Mouse (Mus musculus) thymus, postnatal 36 days (tissue): ENCODE data around the gene Hoxc13.

ENCODE experiments used
- DNase-seq, 2 experiments: peaks; one replicate each; pipeline ENCODE4 v3.0.0; 2022; ENCODE audit warnings: mixed read lengths in 2 of 2

Gene Hoxc13

DNA sequence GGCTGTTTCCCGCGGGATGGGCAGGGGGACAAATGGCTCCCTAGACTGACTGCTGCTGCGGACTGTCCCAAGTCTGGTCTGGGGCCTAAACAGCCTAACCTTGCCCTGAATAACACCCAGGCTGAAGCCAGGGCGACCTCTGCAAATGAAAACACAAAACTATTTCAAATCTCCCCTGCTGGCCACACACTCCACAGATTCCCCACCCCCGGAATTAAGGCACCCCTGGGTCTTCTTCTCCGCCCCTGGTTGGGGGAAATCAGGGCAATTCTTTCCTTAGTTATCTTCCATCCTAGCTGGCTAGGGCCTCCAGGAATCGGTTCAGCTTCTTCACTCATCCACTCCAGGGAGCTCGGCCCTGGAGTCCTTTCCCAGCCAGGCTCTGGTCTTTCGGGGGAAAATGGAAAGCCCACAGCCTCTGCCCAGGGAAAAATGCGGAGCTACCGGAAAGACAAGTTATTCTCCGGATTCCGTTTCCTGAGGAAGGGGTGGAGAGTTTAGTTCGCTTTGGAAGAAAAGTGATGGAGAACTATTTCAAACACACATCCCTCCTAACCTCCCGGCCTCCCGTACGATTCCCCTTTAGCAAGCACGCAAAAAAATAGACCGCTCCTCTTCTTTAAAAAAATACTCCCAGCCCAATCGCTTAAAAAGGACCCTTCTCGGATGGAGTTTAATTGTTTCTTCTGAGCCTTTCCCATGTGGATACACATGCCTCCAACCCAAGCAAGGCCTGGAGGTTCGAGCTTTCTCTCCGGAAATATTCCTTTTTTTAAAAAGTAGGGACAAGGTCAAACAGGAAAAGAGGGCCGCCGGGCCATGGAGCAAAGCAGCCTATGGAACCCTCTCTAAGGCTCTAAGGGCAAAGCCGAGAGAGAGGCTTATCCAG, 44.3 kb downstream of the Hoxc13 start:
- no peak for DNase-seq

DNA sequence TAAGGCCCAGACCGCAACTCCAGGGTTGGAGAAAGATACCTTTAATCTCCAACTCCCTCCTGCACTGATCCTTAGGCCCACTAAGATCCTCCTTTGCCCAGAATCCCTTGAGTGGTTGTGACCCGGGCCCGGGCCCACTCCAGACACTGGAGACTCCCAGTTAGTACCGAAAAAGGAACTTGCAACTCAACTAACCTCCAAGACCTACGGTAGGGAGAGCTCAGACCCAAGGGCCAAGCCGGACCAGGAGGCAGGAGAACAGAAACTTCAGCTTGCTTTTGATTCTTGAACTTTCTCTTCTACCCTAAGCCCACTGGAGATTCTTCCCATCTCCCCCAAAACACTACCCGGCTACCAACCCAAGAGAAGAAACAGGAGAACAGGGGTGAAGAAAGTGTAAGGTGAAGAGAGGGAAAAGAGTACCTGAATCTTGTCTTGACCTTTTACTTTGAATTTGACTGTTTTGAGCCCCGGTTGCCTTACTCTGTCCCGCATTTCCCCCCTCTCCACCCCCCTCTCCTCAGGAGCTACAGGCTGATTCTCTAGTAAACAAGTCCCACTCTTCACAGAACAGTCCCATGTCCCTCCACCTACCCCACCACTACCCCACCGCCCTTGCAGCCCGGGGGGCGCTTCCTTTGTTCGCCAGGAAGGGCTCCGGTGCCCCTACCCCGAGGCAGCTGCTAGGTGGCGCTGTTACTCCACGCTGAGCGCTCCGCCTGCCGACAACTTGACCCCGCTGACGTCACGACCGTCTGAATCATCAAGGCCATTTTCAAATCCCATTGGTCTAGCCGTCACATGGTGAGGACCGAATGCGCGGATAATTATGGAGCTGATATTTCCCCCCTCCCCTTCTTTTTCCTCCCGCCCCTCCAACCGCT, 45.2 kb downstream of the Hoxc13 start:
- peak; percentile 51 to 52 for DNase-seq

- DNase-seq = no peak
Observed at GRCm38 (mm10) chr15:102966776-102967311, 45.9 kb downstream of the Hoxc13 start, which contains the start of gene Hoxc10. Gene Hoxc10 (plus strand): TSS chr15:102966796.

GRCm38 (mm10) chr15:102967312-102967510, 46.3 kb downstream of the Hoxc13 start, which contains the start of gene Hoxc5:
Gene Hoxc5 (plus strand): TSS chr15:102967443.
- no peak for DNase-seq

- no peak for DNase-seq
Observed at GRCm38 (mm10) chr15:102967511-102968397, 46.9 kb downstream of the Hoxc13 start.

DNA sequence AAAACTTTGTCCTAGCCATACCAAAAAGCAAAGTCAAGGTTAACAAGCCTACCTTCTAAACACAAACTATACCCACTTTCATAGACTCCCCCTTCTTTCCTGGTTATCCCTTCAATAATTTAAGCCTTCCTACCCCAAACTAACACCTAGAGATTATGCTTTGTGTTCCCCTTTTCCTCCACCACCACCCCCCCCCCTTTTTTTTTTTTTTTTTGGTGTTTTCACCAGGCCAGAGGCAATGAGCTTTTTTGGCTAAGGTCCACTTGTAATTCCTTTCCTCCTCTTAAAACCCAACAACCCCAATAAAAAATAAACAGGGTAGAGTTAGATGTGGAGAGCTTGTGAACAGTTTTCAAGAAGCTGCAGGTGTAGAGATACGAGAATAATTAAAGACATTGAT, 48.4 kb downstream of the Hoxc13 start:
- DNase-seq = no peak

DNA sequence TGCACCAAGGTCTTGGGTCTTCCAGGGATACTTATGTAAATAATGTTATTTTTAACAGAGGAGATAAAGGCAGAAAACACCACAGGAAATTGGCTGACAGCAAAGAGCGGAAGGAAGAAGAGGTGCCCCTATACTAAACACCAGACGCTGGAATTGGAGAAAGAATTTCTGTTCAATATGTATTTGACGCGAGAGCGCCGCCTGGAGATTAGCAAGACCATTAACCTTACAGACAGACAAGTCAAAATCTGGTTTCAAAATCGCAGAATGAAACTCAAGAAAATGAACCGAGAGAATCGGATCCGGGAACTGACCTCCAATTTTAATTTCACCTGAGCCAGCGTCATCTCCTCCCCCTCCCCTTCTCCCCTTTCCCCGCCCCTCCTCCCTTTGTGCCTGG, 49.8 kb downstream of the Hoxc13 start:
- no peak for DNase-seq

- DNase-seq = no peak
Observed at GRCm38 (mm10) chr15:102972254-102972653, 51.4 kb downstream of the Hoxc13 start.

- no peak for DNase-seq
Observed at GRCm38 (mm10) chr15:102972753-102973152, 51.9 kb downstream of the Hoxc13 start.

GRCm38 (mm10) chr15:102975034-102975433, 54.1 kb downstream of the Hoxc13 start:
- no peak for DNase-seq

DNA sequence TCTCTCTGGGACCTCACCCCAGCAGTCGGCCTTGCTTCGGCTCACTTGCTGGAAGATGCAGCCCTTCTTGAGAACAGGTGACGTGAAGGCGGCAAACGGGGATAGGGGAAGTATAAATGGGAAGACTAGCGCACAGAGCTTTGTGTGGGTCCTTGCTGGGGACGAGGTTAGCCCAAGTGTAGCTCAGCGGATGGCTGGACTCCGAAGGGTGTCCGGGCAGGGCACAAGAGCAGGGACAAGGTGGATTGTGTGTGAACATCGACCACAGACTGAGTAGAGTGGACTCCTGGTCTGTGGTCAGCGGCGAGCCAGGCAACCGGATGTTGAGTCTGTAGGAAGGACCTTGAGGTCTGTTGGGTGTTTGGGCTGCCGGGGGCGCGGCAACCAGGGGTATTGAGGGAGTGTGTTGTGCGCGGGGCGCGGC, 54.8 kb downstream of the Hoxc13 start:
- no peak for DNase-seq

DNA sequence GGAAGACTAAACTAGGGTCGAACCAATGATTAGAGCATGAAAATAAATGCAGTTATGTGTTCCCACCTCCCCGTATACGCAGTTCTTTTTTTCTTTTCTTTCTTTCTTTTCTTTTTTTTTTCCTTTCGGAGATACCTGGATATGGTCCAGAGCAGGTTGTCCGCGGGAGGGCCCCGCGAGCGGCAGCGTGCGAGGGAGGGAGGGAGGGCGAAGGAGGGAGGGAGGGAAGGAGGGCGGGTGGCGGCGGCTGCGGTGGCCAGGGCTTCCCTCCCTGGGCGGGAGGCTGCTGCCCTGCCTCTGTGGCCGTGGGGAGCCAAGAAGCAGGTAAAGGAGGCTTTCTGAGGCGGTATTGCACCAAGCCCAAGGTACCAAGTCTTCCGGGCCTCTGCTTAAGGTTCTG, 55.3 kb downstream of the Hoxc13 start, which contains the start of gene Hoxc9:
Gene Hoxc9, plus strand, starts transcription at position 269 of the 400 bp plus-strand sequence.
- DNase-seq = no peak

DNA sequence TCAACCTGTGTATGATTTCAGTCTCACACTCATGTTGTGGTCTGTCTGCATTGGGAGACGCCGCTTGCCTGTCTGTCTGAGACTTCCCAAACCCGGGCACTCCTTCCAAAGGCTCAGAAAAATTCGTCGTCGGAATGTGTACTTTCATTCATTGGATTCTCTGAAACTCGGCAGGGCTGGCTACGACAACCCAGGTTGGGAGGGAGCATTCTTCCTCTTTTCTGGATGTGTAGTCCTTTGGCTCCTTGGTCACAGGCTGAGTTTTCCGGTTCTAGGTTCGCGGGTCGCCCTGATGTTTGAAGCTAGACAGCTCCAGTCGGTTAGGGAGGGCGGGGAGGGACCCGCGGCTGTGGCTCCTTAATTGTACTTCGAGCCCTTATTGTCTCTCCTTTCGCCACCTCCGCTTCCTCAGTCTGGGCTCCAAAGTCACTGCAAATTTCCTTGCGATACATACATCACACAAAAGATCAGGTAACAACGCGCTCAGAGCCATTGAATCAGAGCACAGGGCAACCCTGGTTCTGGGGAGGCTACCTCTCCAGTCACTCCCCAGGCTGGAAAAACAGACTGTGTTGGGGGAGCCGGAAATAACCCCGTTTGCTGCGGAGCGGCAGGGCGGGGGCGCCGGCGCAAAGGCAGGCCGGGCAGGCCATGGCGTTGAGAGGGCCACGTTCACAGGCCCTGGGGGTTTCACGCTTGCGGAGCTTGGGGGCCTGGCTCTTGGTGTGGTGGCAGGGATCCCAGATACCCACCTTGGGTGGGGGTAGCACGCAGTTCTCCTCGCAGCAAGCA, 55.9 kb downstream of the Hoxc13 start:
- DNase-seq = no peak

DNA sequence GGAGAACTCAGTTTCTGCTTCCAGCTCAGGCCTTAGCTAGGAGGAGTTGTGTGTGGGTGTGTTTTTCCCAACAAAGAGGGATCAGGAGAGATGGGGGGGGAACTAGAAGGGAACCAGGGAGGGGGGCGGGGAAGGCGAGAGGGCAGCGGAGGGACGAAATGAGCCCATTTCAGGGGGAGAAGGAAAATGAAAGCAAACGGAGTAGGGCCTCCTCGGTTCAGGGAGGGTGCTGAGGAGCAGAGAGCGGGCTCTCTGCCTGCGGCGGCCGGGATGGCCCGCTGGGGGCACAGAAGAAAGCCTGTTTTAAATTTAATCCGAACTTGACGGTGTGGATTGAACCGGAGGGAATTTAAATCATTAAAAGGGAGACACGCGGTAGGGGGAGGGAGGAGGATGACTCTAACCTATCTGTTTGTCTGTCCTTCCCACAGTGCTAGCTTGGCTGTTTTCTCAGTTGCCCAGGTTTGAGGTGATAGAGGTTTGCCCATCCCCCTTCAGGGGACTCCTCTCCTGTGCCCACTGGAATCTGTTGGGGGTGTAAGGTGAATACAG, 56.6 kb downstream of the Hoxc13 start:
- DNase-seq = no peak
